Mouse (Mus musculus) CD4-positive, CD25-positive, alpha-beta regulatory T cell, adult 9 weeks (primary cell): ENCODE measurements around the gene Phf3. TPM values are rescaled to one million over a fixed set of nuclear protein-coding genes. Genes with fewer than 3 reads are reported as not detected.

Experiments used
- polyA plus RNA-seq: library from polyadenylated mRNA; unstranded; fragments of 100-300 nt; shearing (Covaris generic); gene quantifications from one replicate; pipeline ENCODE4 v1.2.1, GENCODE M21; 2017

Gene Phf3
- polyA plus RNA-seq, result 22.9 TPM

DNA sequence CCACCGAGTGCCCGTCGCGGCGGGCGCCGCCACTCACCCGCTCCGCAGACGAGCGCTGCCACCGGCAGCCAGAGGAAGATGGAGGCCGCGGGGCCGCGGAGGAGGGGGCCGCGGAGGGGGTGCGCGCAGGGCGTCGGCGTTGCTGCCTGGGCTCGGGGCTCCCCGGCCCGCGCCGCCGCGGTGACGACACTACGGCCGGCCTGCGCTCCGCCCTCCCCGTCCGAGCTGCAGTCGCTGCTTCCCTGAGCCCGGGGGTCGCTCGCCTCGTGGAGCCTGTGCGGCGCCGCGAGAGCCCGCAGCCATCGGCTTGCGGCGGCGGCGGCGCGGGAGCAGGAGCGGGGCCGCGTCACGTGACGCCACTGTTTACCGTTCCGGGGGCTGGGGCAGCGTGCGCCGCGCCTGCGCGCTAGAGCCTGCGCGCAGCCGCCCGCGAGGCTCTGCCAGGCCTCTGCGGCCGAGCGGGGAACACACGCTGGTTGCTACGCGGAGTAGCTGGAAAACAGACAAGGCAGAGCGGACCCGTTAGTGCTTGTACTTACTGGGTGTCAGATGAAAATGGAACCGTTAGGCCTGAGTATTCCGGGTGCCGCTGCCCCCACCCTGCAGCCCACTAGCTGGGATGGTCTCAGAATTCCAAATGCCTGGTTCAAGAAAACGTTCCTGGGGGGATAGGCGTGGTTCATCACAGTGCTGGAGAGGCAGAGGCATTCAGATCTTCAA, at the start of gene Phf3:
TSS of gene Phf3 (minus strand) at position 381 of the 720 bp plus-strand sequence.

Other genes with a start within 250 kb of the Phf3 start
- not detected for gene AC153137.1, start 104.0 kb upstream of the Phf3 start, polyA plus RNA-seq